Mouse (Mus musculus): Measurements from ENCODE around the gene H2-Q4.
"Not testable (repeated sequence)": the region's sequence is repeated elsewhere in the genome, so short reads cannot be mapped to it uniquely, and the experiment has no call there.

H2-Q4 gene

DNA sequence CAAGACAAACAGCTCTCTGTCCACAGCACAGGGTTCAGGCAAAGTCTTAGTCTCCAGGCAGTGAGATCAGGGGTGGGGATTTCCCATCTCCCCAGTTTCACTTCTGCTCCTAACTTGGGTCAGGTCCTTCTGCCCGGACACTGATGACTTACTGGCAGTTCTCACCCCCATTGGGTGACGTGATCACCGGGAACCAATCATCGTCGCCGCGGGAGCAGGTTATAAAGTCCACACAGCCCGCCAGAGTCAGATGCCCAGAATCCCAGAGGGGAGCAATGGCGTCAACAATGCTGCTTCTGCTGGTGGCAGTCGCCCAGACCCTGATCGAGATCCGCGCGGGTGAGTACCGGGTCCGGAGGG lies at the start of gene H2-Q4:
Gene H2-Q4, plus strand, starts transcription at position 249 of the 360 bp plus-strand sequence.
- peak; percentile 98 for DNase-seq (ENCODE audit: low spot score in 2 of 2)

GRCm38 (mm10) chr17:35329714-35330113 lies 49.7 kb upstream of the H2-Q4 start:
- not testable (repeated sequence) for DNase-seq (ENCODE audit: low spot score in 2 of 2)

DNA sequence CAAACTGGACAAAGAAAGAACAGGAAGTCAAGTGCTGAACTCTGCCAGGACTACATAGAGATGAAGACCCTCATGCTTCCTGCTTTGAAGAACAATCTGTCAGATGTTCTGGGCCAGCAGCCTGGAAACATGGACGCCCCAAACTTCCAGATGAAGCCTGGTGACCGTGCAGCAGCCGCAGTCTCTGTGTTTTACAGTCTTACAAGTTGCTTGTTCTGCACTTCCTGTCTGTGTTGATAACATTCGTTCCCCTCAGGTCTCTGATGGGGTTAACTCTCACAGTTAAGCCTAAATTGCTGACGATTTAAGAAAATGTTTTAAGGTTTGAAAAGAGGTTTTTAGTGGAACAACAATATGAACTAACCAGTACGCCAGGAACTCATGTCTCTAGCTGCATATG lies 47.9 kb upstream of the H2-Q4 start:
- DNase-seq (ENCODE audit: low spot score in 2 of 2) = not testable (repeated sequence)

GRCm38 (mm10) chr17:35342071-35342671 lies 37.2 kb upstream of the H2-Q4 start, which contains the start of gene H2-Q2:
Gene H2-Q2 (plus strand): TSS chr17:35342242.
- DNase-seq (ENCODE audit: low spot score in 2 of 2) = no peak

GRCm38 (mm10) chr17:35342711-35343476 lies 36.5 kb upstream of the H2-Q4 start:
- DNase-seq (ENCODE audit: low spot score in 2 of 2) = no peak

GRCm38 (mm10) chr17:35347659-35348058 lies 31.8 kb upstream of the H2-Q4 start:
- not testable (repeated sequence) for DNase-seq (ENCODE audit: low spot score in 2 of 2)

DNA sequence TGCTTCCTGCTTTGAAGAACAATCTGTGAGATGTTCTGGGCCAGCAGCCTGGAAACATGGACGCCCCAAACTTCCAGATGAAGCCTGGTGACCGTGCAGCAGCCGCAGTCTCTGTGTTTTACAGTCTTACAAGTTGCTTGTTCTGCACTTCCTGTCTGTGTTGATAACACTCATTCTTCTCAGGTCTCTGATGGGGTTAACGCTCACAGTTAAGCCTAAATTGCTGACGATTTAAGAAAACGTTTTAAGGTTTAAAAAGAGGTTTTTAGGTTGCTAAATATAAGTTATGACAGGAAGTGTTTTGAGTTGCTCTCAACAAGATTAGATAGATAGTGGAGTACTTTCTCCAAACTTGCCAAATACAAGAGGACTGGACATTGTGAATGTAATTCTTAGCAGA lies 26.1 kb upstream of the H2-Q4 start:
- peak in 1 of 2 experiments; percentile 40 for DNase-seq (ENCODE audit: low spot score in 2 of 2)

DNA sequence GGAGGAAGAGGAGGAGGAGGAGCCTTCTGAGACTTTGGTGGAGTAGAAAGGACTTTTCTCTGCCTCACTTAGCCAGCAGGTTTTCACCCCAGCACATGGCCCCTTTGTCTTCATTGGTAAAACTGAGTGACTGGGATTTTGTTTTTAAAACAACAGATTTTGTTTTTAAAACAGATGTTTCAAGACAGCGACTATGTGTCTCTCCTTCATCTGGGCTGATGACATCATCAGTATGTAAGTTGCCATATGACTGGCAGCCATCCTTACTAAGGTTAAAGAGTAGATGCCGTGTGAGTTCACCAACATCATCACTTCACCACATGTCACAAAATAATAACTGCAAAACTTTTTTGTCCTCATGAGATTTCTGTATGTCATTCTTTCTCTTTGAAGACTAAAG lies 25.3 kb upstream of the H2-Q4 start:
- no peak for DNase-seq (ENCODE audit: low spot score in 2 of 2)

DNA sequence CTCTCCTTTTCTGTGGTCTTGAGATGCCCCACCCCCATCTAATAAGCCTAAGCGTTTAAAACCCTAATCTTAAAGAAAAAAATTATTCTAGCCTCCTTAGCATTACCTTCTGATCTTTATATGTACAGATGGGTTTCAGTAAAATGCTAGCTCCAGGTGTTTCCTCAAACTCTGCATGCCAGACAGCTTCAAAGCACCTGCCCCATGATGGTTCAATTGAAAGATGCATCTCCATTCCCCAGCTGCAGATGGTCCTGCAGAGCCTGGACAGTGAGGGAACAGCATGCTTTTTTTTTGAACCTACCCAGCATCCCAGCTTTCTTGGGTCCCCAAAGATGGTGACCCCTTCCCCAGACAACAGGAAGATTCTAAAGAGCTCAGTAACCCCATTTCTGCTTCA lies 22.3 kb upstream of the H2-Q4 start:
- no peak for DNase-seq (ENCODE audit: low spot score in 2 of 2)

- no peak for DNase-seq (ENCODE audit: low spot score in 2 of 2)
These were observed 20.5 kb upstream of the H2-Q4 start for GRCm38 (mm10) chr17:35358763-35359469.

DNA sequence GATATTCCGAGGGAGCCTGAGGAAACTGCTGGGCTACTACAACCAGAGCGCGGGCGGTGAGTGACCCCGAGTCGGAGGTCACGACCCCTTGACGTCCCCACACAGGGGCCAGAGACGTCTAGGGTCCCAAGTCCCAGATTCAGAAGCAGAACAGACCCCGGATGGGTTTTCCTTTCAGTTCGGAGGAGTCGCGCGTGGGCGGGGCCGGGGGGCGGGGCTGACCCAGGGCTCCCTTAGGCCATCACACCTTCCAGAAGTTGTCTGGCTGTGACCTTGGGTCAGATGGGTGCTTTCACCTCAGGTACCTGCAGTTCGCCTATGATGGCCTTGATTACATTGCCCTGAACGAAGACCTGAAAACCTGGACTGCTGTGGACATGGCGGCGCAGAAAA lies 20.0 kb upstream of the H2-Q4 start:
- no peak for DNase-seq (ENCODE audit: low spot score in 2 of 2)

GRCm38 (mm10) chr17:35379729-35380451 lies 473 bp downstream of the H2-Q4 start:
- DNase-seq (ENCODE audit: low spot score in 2 of 2) = peak; percentile 49 to 54

- peak; percentile 60 to 73 for DNase-seq (ENCODE audit: low spot score in 2 of 2)
These were observed 10.4 kb downstream of the H2-Q4 start for GRCm38 (mm10) chr17:35389796-35390195.

- peak; percentile 12 to 57 for DNase-seq (ENCODE audit: low spot score in 2 of 2)
These were observed 13.3 kb downstream of the H2-Q4 start for GRCm38 (mm10) chr17:35392671-35393070.

DNA sequence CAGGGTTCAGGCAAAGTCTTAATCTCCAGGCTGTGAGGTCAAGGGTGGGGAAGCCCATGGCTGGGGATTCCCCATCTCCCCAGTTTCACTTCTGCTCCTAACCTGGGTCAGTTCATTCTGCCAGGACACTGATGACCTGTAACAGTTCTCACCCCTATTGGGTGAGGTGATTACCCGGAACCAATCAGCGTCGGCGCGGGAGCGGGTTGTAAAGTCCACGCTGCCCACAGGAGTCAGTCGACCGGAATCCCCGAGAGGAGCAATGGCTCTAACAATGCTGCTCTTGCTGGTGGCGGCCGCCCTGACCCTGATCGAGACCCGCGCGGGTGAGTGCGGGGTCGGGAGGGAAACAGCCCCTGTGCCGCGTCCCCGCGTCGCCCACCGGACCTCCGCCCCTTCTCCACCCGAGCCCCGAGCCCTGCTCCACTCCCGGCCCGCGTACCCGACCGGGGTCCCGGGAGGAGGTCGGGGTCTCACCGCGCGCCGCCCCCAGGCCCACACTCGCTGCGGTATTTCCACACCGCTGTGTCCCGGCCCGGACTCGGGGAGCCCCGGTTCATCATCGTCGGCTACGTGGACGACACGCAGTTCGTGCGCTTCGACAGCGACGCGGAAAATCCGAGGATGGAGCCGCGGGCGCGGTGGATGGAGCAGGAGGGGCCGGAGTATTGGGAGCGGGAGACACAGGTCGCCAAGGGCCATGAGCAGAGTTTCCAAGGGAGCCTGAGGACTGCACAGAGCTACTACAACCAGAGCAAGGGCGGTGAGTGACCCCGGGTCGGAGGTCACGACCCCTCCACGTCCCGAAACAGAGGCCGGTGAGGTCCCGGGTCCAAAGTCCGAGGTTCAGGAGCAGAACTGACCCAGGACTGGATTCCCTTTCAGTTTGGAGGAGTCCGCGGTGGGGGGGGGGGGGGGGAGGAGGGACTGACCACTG lies 14.7 kb downstream of the H2-Q4 start:
- peak; percentile 73 to 76 for DNase-seq (ENCODE audit: low spot score in 2 of 2)

DNA sequence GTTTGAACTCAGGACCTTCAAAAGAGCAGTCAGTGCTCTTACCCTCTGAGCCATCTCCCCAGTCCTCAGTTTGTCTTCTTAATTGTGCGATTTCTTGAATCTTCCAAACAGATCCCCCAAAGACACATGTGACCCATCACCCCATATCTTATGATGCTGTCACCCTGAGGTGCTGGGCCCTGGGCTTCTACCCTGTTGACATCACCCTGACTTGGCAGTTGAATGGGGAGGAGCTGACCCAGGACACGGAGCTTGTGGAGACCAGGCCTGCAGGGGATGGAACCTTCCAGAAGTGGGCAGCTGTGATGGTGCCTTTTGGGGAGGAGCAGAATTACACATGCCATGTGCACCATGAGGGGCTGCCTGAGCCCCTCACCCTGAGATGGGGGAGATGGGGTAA lies 17.5 kb downstream of the H2-Q4 start:
- DNase-seq (ENCODE audit: low spot score in 2 of 2) = not testable (repeated sequence)

- not testable (repeated sequence) for DNase-seq (ENCODE audit: low spot score in 2 of 2)
These were observed 33.6 kb downstream of the H2-Q4 start for GRCm38 (mm10) chr17:35413057-35413456.

DNA sequence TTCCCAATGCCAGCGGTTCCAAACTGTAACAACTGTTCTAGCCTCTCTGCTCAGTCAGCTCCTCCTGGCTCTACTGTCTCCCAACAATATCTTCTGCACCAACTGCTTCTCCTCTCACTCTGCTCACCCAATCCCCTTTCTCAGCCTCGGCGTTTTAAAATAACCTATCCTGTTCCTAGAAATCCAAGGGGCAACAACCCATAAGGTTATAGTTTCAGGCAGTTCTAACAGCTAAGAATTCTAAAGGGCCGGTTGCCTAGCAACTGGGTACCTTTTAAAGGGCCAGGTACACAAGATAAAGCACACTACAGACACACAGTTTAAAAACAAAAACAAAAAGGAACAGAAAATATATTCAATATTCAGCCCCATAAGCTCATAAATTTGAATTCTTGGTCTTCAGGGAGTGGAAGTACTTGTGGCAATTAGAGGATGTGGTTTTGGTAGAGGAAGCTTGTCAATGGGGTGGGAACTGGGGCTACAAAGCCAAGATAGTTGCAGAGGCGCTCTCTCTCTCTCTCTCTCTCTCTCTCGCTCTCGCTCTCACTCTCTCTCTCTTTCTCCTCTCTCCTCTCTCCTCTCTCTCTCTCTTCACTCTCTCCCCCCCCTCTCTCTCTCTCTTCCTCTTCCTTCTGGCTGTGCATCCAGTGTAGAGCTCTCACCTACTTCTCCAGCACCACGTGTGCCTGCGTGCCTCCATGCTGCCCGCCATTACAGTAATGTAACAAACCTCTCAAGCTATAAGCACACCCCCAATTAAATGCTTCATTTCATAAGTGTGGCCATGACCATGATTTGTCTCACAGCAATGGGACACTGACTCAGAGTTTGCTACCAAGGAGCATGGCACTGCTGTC lies 36.1 kb downstream of the H2-Q4 start:
- not testable (repeated sequence) for DNase-seq (ENCODE audit: low spot score in 2 of 2)

GRCm38 (mm10) chr17:35418772-35419171 lies 39.4 kb downstream of the H2-Q4 start:
- DNase-seq (ENCODE audit: low spot score in 2 of 2) = no peak

GRCm38 (mm10) chr17:35419564-35419963 lies 40.1 kb downstream of the H2-Q4 start:
- not testable (repeated sequence) for DNase-seq (ENCODE audit: low spot score in 2 of 2)
